22 mouse cellular contexts compared by ENCODE assay signal in the genomic region with DNA sequence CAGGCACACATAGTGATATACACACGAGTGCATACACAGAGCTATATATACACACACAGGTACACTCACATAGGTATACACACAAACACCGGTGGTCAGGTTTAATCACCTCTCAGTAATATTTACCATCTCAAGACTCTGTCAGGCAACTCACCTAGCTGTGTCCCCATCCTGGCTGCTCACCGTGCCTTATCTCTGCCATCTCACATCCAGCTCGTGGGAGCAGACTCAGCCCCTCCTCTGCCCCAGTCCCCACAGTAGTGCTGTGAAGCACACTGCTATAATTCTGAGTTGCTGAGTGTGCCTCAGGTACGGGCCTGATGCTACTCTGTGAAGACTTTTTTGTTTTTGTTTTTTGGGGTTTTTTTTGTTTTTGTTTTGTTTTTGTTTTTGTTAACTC. TPM values are rescaled to one million over a fixed set of nuclear protein-coding genes. Genes with fewer than 3 reads are reported as not detected.
DNase-seq lines count a peak whose midpoint lies in the region; ATAC-seq and TF ChIP-seq lines count a peak whose summit lies in the region.
"Had no signal": no experiment of that assay in that cellular context is flagged by ENCODE, and none has a peak within 500 bp of the region (broad histone marks: within the 10 kb centered on the region; RNA-seq: fewer than 3 reads in every experiment).

No protein-coding gene starts in this region.

- no peak overlapping the region for H3K9ac ChIP-seq in kidney, embryonic 14.5 days (ENCODE audit: low read depth, low read length)
- H3K9ac ChIP-seq: embryonic facial prominence, embryonic 15.5 days; forebrain, embryonic 15.5 days; heart, embryonic 15.5 days; hindbrain, embryonic 13.5 days had no signal

- peaks cover 31% of the 10 kb centered on the region for H3K4me1 ChIP-seq in thymus, adult 2 months (replicated peaks; ENCODE audit: control insufficient read depth, insufficient read depth, low read length)
- no peaks in the 10 kb centered on the region for H3K4me1 ChIP-seq in kidney, embryonic 14.5 days (ENCODE audit: control insufficient read depth, insufficient read depth, low read length)
- peaks cover 19% of the 10 kb centered on the region for H3K4me1 ChIP-seq in limb, embryonic 10.5 days
- H3K4me1 ChIP-seq: forebrain, embryonic 15.5 days; hindbrain, embryonic 13.5 days had no signal

- H3K4me3 ChIP-seq in thymus, adult 2 months (ENCODE audit: control insufficient read depth, insufficient read depth, low read length): no peak overlapping the region
- H3K4me3 ChIP-seq in kidney, embryonic 14.5 days (ENCODE audit: low read length): no peak overlapping the region
- no peak overlapping the region for H3K4me3 ChIP-seq in limb, embryonic 10.5 days
- H3K4me3 ChIP-seq: embryonic facial prominence, embryonic 15.5 days; forebrain, embryonic 15.5 days; heart, embryonic 15.5 days; hindbrain, embryonic 13.5 days had no signal

- 0 out of 2 replicates have a peak, but pooled peaks have one; percentile 45 for ATAC-seq in kidney, embryonic 14.5 days (ENCODE audit: low FRiP score, low TSS enrichment)
- ATAC-seq in erythroblast, adult 5-6 weeks (replicated peaks; ENCODE audit: low FRiP score, poor library complexity, severe bottlenecking): no peak
- ATAC-seq: forebrain, embryonic 15.5 days; Patski had no signal

- TF ChIP-seq POLR2A in thymus, adult 2 months (IDR thresholded peaks at IDR 0.05; ENCODE audit: control insufficient read depth, extremely low read depth, insufficient read depth, low read length, poor library complexity): no peak

- DNase-seq in thymus, adult 2 months: no peak
- DNase-seq in thymus, adult 18-20 months: no peak
- DNase-seq in kidney, postnatal 10 days: peak; percentile 41
- no peak for DNase-seq in limb, embryonic 10.5 days (ENCODE audit: low spot score)
- DNase-seq in ovary, postnatal 10 days (ENCODE audit: low spot score): no peak
- DNase-seq: adrenal gland, adult 2 months; adrenal gland, postnatal 25 days; cerebellum, adult 2 months; cerebellum, postnatal 10 days; embryo, embryonic 11 days; gastrocnemius, postnatal 10 days; heart, adult 18-20 months; heart, postnatal 14 days had no signal

- 64% methylated on average over 5 of the region's 5 CpGs for WGBS in thymus, adult 2 months
- 59% methylated on average over 5 of the region's 5 CpGs for WGBS in kidney, embryonic 14.5 days
- WGBS in limb, embryonic 10.5 days: 69% methylated on average over 5 of the region's 5 CpGs

- H3K27me3 ChIP-seq in thymus, adult 2 months (ENCODE audit: control insufficient read depth, insufficient read depth, low read length): no peaks in the 10 kb centered on the region
- H3K27me3 ChIP-seq in kidney, embryonic 14.5 days (ENCODE audit: control insufficient read depth, insufficient read depth, low read length): no peaks in the 10 kb centered on the region; the same call in 1 of the 2 replicates
- no peaks in the 10 kb centered on the region for H3K27me3 ChIP-seq in limb, embryonic 10.5 days (ENCODE audit: low read depth, poor library complexity, severe bottlenecking)
- H3K27me3 ChIP-seq: CH12.LX; embryonic facial prominence, embryonic 15.5 days; forebrain, embryonic 15.5 days; heart, embryonic 15.5 days; hindbrain, embryonic 13.5 days; Patski had no signal

- no peaks in the 10 kb centered on the region for H3K9me3 ChIP-seq in kidney, embryonic 14.5 days (ENCODE audit: control insufficient read depth, low read length)
- no peaks in the 10 kb centered on the region for H3K9me3 ChIP-seq in limb, embryonic 10.5 days (replicated peaks)
- H3K9me3 ChIP-seq: embryonic facial prominence, embryonic 15.5 days; forebrain, embryonic 15.5 days; heart, embryonic 15.5 days; hindbrain, embryonic 13.5 days had no signal

- TF ChIP-seq CTCF in thymus, adult 2 months (IDR thresholded peaks at IDR 0.05; ENCODE audit: borderline replicate concordance, control insufficient read depth, extremely low read depth, insufficient read depth, low read length, poor library complexity): no peak

- H3K27ac ChIP-seq in thymus, adult 2 months (ENCODE audit: control insufficient read depth, insufficient read depth, low read length): peak overlapping the region; percentile 6
- no peak overlapping the region for H3K27ac ChIP-seq in kidney, embryonic 14.5 days (ENCODE audit: low read depth, low read length)
- no peak overlapping the region for H3K27ac ChIP-seq in limb, embryonic 10.5 days
- H3K27ac ChIP-seq: embryonic facial prominence, embryonic 15.5 days; forebrain, embryonic 15.5 days; heart, embryonic 15.5 days; hindbrain, embryonic 13.5 days had no signal

- H3K36me3 ChIP-seq in thymus, adult 2 months (ENCODE audit: control insufficient read depth, insufficient read depth, low read length): no peaks in the 10 kb centered on the region
- H3K36me3 ChIP-seq in kidney, embryonic 14.5 days (ENCODE audit: control insufficient read depth, insufficient read depth, low read length): no peaks in the 10 kb centered on the region
- H3K36me3 ChIP-seq in limb, embryonic 10.5 days: no peaks in the 10 kb centered on the region
- H3K36me3 ChIP-seq: heart, embryonic 15.5 days had no signal

- no peak overlapping the region for H3K4me2 ChIP-seq in kidney, embryonic 14.5 days (replicated peaks; ENCODE audit: low read depth, low read length)
- H3K4me2 ChIP-seq: embryonic facial prominence, embryonic 15.5 days; forebrain, embryonic 15.5 days; heart, embryonic 11.5 days; heart, embryonic 15.5 days; hindbrain, embryonic 13.5 days had no signal

RNA-seq across cellular contexts. Expression of a gene that starts 55.5 kb away (rescaled TPM):
- polyA plus RNA-seq in thymus, adult 2 months (2012; rRNA removed): 16.7 and 17.4 TPM in 2 replicates
- polyA plus RNA-seq in kidney, embryonic 14.5 days (2014; fragmentation: Nextera tagmentation; extraction: Ambion mirVana): 23.5 and 42.7 TPM in 2 replicates
- total RNA-seq in erythroblast, adult 5-6 weeks (2015; ENCODE audit: low replicate concordance): 25.7 and 32.3 TPM in 2 replicates
- total RNA-seq in erythroblast, adult 5-6 weeks (2017; ENCODE audit: low replicate concordance): 55.5 and 63.2 TPM in 2 replicates
- 28.9 and 31.0 TPM in 2 replicates for polyA plus RNA-seq in limb, embryonic 10.5 days (2016; fragmentation: Nextera tagmentation; extraction: Ambion mirVana)
